Mouse (Mus musculus): ENCODE data around the gene Cldn22.

The Cldn22 gene

DNA sequence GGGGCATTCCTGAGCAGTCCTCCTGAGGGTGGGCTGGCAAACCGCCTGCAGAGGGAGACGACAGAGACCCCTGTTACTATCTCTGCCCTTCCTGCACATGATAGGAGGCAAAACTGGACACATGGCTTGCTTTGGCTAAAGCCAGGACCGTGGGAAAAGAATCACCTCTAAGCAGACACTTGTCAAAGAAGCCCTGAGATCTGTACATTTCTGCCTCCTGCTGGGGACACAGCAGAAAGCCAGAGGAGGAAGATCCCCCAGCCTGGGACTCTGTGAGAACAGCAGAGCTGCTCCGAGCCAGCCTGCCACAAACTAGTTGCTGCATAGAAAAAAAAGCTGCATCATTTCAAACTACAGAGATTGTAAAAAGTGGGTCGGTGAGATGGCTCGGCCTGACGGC is 18.8 kb downstream of the Cldn22 start:
- DNase-seq = no peak

DNA sequence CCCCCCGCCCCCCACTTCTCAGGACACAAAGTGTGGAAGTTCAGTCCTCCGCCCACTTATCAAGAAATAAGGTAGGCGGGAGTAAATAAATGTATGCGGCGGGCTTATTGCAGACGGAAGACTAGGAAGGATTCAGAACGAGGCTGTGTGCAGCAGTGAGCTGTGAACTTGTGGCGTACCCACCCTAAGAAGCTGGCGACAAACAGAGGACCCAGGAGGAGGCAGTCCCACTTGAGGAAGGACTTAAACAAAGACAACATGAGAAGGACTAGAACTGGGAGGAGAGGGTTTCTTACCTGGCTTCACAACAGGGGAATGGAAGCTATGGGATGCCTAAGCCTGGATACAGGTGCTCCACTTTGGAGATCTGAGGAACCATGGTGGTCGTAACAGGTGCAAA is 19.4 kb downstream of the Cldn22 start:
- DNase-seq = no peak

DNA sequence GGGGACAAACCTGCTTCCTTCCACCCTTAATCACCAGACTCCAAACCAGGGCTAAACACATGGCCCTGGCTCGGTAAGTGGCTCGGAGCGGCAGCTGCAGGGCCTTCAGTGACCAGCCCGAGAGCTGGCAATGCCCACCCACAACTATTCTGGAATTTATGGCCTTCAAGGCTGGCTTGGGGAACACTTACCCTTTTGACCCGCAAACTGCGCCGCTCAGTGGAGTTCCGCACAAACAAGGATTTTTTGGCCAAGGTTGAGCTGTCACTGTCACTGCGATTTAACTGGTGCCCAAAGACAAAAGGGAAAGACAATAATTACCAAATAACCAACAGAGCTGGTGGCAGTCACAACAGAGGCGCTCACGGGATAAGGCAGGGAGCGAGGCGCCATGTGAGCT is 21.7 kb downstream of the Cldn22 start:
- no peak for DNase-seq

DNA sequence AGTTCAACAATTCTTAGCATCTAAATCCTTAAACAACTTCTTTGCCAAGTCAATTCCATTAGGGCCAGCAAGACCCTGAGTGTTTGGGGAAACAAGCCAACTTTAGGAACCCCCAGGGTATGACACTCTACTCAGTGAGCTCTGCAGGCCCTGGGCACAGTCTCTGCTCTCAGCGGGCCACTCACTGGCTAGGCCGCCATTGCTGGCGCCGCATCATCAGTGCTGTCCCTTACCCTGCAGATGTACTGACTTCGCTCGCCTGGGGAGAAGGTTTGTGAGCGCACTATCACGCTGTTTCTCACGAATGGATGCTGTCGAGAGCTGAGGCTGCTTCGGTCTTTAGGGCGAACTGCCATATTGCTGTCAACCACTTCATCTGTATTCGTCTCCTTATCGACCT is 22.9 kb downstream of the Cldn22 start:
- DNase-seq = peak in 1 of 2 experiments; percentile 21

DNA sequence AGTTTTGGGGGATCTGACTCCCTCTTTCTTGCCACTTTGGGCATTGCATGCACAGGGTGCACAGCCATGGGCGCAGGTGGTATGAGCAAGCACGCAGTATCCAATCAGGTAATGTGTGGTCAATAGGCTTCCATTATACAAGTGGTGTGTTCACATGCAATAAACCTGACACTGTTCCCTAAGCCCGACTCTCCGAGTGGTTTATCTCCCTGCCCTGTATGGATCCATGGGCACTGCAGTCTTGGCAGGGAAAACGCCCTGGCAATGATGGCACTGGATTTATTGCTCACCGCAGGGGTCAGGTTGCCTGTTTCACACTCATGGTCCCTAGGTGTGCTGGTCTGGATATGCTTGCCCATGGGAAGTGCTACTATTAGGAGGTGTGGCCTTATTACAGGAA is 23.6 kb downstream of the Cldn22 start:
- no peak for DNase-seq

DNA sequence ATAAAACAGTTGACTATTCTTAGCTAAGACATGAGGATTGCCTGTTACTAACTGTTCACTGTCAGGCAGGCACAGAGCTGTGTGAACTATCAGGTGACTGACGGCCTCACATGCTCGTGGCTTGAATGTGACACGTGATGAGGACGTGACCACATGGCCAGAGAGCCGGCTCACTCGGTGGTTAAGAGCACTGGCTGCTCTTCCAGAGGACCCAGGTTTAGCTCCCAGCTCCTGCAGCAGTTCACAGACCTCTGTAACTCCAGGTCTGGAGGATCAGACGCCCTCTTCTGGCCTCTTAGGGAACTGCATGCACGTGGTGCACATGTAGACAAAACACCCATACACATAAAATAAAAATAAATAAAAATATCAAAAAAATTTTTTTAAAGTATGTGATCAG is 25.6 kb downstream of the Cldn22 start:
- no peak for DNase-seq

DNA sequence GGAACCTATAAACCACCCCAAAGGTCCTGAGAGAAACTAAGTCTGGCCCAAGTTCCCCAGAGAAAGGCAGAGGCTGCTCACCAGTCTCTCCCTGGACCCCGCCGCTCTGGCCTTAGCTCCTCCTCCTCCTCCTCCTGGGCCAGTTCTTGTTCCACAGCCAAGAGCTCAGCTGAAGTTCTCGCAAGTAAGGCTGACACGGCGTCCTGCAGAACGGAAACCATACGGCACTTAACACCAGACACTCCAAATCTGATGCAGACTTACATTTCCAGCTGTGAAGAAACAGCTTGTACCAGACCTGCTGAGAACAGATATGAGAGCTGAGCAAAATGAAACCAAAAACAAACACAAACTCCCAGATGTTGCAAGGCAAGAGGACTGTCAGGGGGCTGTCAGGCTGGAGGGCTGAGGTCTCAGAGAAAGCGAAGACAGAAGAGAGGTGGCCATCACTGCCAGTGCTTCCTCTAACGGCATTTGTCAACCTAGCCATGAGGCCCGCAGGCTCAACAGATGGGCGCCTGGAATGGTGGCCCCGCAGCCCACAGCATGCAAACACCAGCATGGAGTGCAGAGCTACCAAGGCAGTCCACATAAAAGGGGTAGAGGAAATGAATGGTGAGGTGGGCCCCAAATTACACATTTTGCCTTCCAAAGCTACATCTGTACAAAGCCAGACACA is 27.7 kb downstream of the Cldn22 start:
- peak; percentile 24 to 27 for DNase-seq

DNA sequence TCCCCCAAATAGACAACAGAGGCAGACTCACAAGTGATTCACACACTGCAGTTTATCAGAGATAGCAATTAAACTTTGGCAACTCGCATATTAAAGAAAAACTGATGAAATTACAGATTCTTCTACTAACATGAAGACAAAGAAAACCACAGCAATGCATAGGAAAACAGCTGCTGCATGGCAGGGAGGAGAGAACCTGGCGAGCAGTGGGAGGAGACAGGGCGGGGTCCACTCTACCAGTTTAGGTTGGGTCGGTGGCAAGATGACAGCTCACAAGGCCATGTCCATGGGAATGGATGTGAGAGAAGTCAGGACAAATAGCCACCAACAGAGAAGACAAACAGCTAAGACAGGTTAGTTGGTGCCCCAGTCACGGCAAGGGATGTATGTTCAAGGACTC is 28.5 kb downstream of the Cldn22 start:
- DNase-seq = no peak

DNA sequence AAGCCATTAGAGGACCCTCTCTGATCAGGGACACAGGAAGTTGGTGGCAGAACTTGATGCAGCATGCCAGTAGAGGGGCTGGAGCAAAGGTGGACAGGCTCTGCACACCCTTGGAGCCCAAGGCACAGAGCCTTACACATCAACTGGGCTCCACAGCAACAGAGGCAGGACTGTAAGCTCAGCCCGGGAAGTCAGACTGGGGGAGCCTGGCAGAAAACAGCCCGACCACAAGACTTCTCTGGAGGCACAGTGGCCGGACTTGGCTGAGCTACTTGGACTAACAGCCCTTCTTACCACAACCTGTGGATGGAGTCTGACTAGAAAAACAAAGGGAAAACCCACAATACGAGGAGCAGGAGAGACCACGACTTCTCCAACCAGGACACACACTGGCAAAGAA is 29.1 kb downstream of the Cldn22 start:
- no peak for DNase-seq

DNA sequence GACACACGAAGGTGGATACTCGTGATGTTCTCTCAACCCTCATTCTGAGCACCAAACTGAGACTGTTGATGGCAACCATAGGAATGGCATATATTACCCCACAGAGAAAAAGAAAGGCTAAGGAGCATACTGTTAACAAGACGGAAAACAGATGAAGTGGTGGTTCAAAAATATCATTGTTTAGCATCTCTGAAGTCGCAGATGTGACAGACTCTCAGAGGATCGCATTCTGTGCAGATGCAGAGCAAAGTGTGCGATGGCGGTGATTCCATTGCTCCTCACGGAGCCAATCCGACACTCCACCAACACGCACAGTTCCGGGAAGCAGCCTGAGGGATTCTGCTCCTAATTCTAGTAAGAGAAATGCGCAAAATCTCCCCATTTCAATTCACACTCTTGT is 35.0 kb downstream of the Cldn22 start:
- DNase-seq = no peak

DNA sequence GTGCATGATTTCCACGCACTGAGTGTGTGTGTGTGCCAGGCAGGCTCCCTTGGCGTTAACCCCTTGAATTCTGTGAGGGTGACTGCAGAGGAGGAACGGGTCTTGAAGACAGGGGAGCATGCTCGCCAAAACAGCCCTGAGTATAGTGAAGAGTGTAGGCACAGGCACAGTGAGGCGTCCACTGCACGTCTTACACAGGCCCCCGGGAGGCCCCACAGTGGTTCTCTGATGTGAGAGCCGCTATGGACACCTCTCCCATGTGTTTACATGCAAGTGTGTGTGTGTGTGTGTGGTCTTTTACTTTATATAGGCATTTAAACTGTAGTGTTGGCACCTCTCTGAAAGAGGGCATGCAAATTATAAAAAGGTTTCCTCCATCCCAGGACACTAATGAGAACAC is 42.3 kb downstream of the Cldn22 start:
- DNase-seq = no peak

DNA sequence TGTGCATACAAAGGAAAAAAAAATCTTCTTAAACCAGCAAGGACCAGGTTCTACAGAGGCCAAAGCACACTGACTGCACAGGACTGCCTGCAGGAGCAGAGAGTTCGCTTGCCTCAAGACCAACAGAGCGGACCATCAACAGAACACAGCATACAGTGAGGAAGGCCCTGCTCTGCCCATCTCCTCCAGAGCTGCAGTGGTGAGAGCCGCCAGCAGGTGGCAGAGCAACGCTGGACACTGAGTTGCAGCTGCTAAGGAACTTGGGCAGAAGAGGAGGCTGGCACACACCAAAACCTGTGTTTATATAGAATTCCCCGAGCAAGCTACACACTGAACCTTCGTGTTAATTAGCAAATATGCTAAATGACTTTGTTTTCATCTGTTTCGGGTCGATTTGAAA is 42.8 kb downstream of the Cldn22 start:
- peak; percentile 83 to 91 for DNase-seq

DNA sequence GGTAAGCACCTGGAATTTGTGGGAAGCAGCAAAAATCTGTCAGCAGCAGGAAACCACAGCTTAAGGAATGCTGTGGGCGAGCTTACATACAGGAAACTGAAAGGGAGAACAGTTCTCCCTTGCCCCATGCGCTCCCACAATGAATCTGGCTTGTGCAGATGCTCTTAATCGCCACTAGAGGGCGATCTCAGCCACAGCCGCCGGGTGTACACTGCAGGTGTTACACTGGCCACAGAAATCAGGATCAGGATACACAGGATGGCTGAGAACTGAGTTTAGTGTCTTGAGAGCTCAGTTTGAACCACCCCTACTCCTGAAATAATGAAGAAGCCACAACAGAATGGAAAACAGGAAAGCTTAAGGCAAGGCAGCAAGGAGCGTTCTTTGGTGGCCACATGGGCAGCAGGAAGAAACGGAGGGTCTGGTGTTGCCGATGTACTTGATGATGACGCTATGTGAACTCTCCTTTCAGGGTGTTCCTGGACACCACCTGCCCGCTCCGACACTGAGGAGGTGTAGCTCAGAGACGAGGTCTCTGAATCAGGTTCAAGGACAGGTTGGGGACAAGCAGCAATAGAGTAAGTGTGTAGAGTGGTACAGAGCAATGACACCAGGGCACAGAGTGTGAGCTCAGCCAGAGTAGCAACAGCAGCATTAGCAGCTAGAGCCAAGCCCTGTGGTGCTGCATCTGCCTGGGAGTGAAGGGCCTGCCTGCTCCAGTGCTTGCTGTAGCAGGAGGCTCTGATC is 48.3 kb downstream of the Cldn22 start:
- DNase-seq = peak in 1 of 2 experiments; percentile 43

DNA sequence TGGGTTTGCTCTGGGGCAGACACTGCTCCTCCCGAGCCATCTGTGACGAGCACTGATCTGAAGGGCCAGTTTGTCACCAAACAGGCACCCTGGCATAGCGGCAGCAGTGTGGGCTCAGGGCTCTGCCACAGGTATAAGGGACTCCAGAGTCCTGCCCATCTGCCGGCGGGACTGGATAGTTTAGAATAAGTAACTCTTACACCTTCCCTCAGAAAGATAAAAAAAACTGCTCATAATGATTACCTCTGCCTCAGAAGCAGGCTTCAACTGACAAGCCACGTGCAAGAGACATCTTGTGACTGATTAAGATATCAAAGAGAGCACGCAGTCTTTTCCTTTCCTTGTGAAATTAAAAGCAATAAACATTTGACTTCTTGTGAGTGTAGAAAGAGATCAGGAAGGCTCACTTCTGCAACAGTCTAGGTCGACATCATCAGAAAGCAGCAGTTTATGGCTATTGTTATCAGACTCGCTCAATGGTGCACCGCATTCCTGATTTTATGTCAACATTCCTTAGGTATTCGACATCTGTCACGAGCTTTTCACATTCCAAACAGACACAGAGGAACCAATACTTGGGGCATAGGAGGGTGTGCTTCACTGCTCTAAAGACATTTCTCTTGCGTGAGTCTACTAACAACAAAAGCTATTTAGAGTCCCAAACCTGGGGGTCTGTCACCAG is 50.4 kb downstream of the Cldn22 start:
- no peak for DNase-seq
